Mouse (Mus musculus) CH12.LX (cell line): ENCODE data around the gene Slc35b3. TPM values are rescaled to one million over a fixed set of nuclear protein-coding genes. Genes with fewer than 3 reads are reported as not detected.

ENCODE experiments used
- DNase-seq: peaks from one replicate; pipeline ENCODE4 v3.0.0-alpha.2; 2013; ENCODE audit errors: extremely low read depth
- H3K27ac ChIP-seq: 2 replicates; pipeline ENCODE4 v1.5.1; 2012; ENCODE audit warnings: low read depth, mild to moderate bottlenecking, control low read depth, moderate library complexity; ENCODE audit not compliant: insufficient read depth
- H3K27me3 ChIP-seq: replicated peaks from 2 replicates; pipeline ENCODE3; 2012; ENCODE audit warnings: inconsistent platforms
- H3K36me3 ChIP-seq, 2 experiments: replicated peaks in 1 of 2; 2 replicates each; pipeline versions ENCODE3 to v1.6.1; 2012; ENCODE audit warnings: inconsistent platforms in 1 of 2, low read length in 1 of 2, mild to moderate bottlenecking in 1 of 2, mixed read lengths in 1 of 2, moderate library complexity in 1 of 2; ENCODE audit not compliant: control insufficient read depth in 1 of 2, insufficient read depth in 1 of 2
- H3K4me1 ChIP-seq, 2 experiments: 2 replicates each; pipeline ENCODE4 v1.6.1; 2012; ENCODE audit warnings: inconsistent platforms in 1 of 2, moderate library complexity in 1 of 2; ENCODE audit not compliant: insufficient read depth in 2 of 2, control insufficient read depth in 1 of 2
- H3K4me2 ChIP-seq: 2 replicates; pipeline ENCODE4 v1.6.1; 2012; ENCODE audit warnings: low read depth, mild to moderate bottlenecking, control low read depth; ENCODE audit not compliant: poor library complexity, insufficient read depth, severe bottlenecking
- H3K4me3 ChIP-seq, 3 experiments: fragments of 150-350 bp in 1 of 3; sonication (generic) in 1 of 3; replicated peaks in 1 of 3; 2 replicates each; pipeline versions ENCODE3 to v1.5.1; 2011 to 2012; ENCODE audit warnings: low read depth in 2 of 3, low read length in 2 of 3, mild to moderate bottlenecking in 2 of 3, moderate library complexity in 2 of 3, control low read depth in 1 of 3, improper control_type of control experiment in 1 of 3, inconsistent platforms in 1 of 3, mixed read lengths in 1 of 3; ENCODE audit not compliant: poor library complexity in 1 of 3
- H3K79me2 ChIP-seq: replicated peaks from 2 replicates; pipeline ENCODE4 v1.6.1; 2012; ENCODE audit warnings: mild to moderate bottlenecking, moderate library complexity; ENCODE audit not compliant: control insufficient read depth, poor library complexity, insufficient read depth, severe bottlenecking; ENCODE audit errors: extremely low read depth
- H3K9ac ChIP-seq: 2 replicates; pipeline ENCODE4 v1.6.1; 2012; ENCODE audit warnings: low read depth, mild to moderate bottlenecking, control low read depth, moderate library complexity; ENCODE audit not compliant: insufficient read depth
- H3K9me3 ChIP-seq: replicated peaks from 2 replicates; pipeline ENCODE3; 2012; ENCODE audit warnings: low read length, inconsistent platforms, mixed read lengths
- BHLHE40 ChIP-seq: IDR thresholded peaks from 2 replicates; pipeline ENCODE4 v1.6.1; 2011; ENCODE audit warnings: mild to moderate bottlenecking, low read depth, low read length, improper control_type of control experiment
- CTCF ChIP-seq, 2 experiments: IDR thresholded peaks in 1 of 2; conservative IDR thresholded peaks in 1 of 2; 2 replicates each; pipeline ENCODE4 v1.5.1; 2011 to 2012; ENCODE audit warnings: low read depth in 2 of 2, low read length in 2 of 2, improper control_type of control experiment in 1 of 2, inconsistent platforms in 1 of 2, mild to moderate bottlenecking in 1 of 2, moderate library complexity in 1 of 2
- E2F4 ChIP-seq: IDR thresholded peaks from 2 replicates; pipeline ENCODE4 v1.6.1; 2011; ENCODE audit warnings: low read depth, low read length, improper control_type of control experiment; ENCODE audit not compliant: insufficient replicate concordance
- ELF1 ChIP-seq: IDR thresholded peaks from 2 replicates; pipeline ENCODE4 v1.6.1; 2014; ENCODE audit warnings: low read depth, mild to moderate bottlenecking, inconsistent platforms, low read length, improper control_type of control experiment
- ETS1 ChIP-seq: conservative IDR thresholded peaks from 2 replicates; pipeline ENCODE4 v1.6.1; 2012; ENCODE audit warnings: low read depth, mild to moderate bottlenecking, inconsistent platforms, low read length, improper control_type of control experiment, moderate library complexity
- HCFC1 ChIP-seq: IDR thresholded peaks from 2 replicates; pipeline ENCODE4 v1.6.1; 2012; ENCODE audit warnings: low read depth, mild to moderate bottlenecking, inconsistent platforms, low read length, improper control_type of control experiment
- IRF4 ChIP-seq: IDR thresholded peaks from 2 replicates; pipeline ENCODE4 v1.6.1; 2014; ENCODE audit warnings: low read depth, mild to moderate bottlenecking, inconsistent platforms, low read length, improper control_type of control experiment
- JUN ChIP-seq: IDR thresholded peaks from 2 replicates; pipeline ENCODE4 v1.6.1; 2011; ENCODE audit warnings: low read depth, mild to moderate bottlenecking, low read length, improper control_type of control experiment, moderate library complexity; ENCODE audit not compliant: insufficient read depth
- JUND ChIP-seq: conservative IDR thresholded peaks from 2 replicates; pipeline ENCODE4 v1.6.1; 2011; ENCODE audit warnings: low read depth, low read length, improper control_type of control experiment
- MAFK ChIP-seq: IDR thresholded peaks from 2 replicates; pipeline ENCODE4 v1.6.1; 2011; ENCODE audit warnings: low read length, improper control_type of control experiment; ENCODE audit not compliant: insufficient replicate concordance
- MXI1 ChIP-seq: IDR thresholded peaks from 2 replicates; pipeline ENCODE4 v1.6.1; 2011; ENCODE audit warnings: mild to moderate bottlenecking, low read depth, low read length, improper control_type of control experiment
- MYC ChIP-seq: IDR thresholded peaks from 2 replicates; pipeline ENCODE4 v1.6.1; 2011; ENCODE audit warnings: low read depth, mild to moderate bottlenecking, improper control_type of control experiment, low read length
- PAX5 ChIP-seq: IDR thresholded peaks from 2 replicates; pipeline ENCODE4 v1.6.1; 2012; ENCODE audit warnings: low read length, inconsistent platforms, mixed read lengths
- RAD21 ChIP-seq: IDR thresholded peaks from 2 replicates; pipeline ENCODE4 v1.6.1; 2011; ENCODE audit warnings: low read depth, mild to moderate bottlenecking, low read length, improper control_type of control experiment, moderate library complexity
- SMC3 ChIP-seq: IDR thresholded peaks from 2 replicates; pipeline ENCODE4 v1.6.1; 2011; ENCODE audit warnings: low read depth, low read length, improper control_type of control experiment
- TBP ChIP-seq: conservative IDR thresholded peaks from 2 replicates; pipeline ENCODE4 v1.6.1; 2011; ENCODE audit warnings: low read depth, low read length, improper control_type of control experiment
- UBTF ChIP-seq: IDR thresholded peaks from 2 replicates; pipeline ENCODE4 v1.6.1; 2012; ENCODE audit warnings: low read depth, mild to moderate bottlenecking, inconsistent platforms, low read length, improper control_type of control experiment, moderate library complexity
- USF1 ChIP-seq: IDR thresholded peaks from 2 replicates; pipeline ENCODE4 v1.6.1; 2014; ENCODE audit warnings: low read depth, mild to moderate bottlenecking, inconsistent platforms, low read length, improper control_type of control experiment
- USF2 ChIP-seq: conservative IDR thresholded peaks from 2 replicates; pipeline ENCODE4 v1.6.1; 2011; ENCODE audit warnings: low read depth, low read length, improper control_type of control experiment
- ZC3H11A ChIP-seq: IDR thresholded peaks from 2 replicates; pipeline ENCODE4 v1.6.1; 2012; ENCODE audit warnings: low read depth, mild to moderate bottlenecking, inconsistent platforms, low read length, improper control_type of control experiment
- ZKSCAN1 ChIP-seq: IDR thresholded peaks from 2 replicates; pipeline ENCODE4 v1.6.1; 2012; ENCODE audit warnings: low read depth, inconsistent platforms, low read length, improper control_type of control experiment, borderline replicate concordance
- dilution Hi-C: fragments of 300-500 bp; cut with MboI; formaldehyde crosslinking; loops from 2 replicates; pipeline ENCODE4 v1.14.3; 2020; ENCODE audit warnings: low sequenced_read_pairs; ENCODE audit not compliant: extremely low pct_unique_long_range_greater_than_20kb, extremely low pct_ligation_motif_present
- in situ Hi-C: fragments of 300-500 bp; cut with MboI; formaldehyde crosslinking; loops from 3 replicates; pipeline ENCODE4 v1.14.3; 2019; ENCODE audit warnings: low sequenced_read_pairs, low pct_ligation_motif_present, low pct_unique_long_range_greater_than_20kb, mixed read lengths
- polyA plus RNA-seq: library from polyadenylated mRNA; unstranded; fragments of >175 nt; gene quantifications from 2 replicates; pipeline ENCODE4 v1.2.1, GENCODE M21; 2012; ENCODE audit warnings: low read depth; ENCODE audit not compliant: insufficient read length
- total RNA-seq, 2 experiments: library from RNA; depleted of rRNA; stranded (reverse); fragments of 300-350 nt in 1 of 2; fragments of >200 nt in 1 of 2; gene quantifications; 2 replicates each; pipeline ENCODE4 v1.2.3; 2012 to 2014

The Slc35b3 gene
- total and polyA plus RNA-seq, 3 experiments, result 21.6 to 32.4 (median 24.9) TPM

- Histone ChIP-seq H3K36me3 (no peaks in the 10 kb centered on the region), H3K79me2 (no peaks in the 10 kb centered on the region), H3K27me3 (no peaks in the 10 kb centered on the region), H3K4me2 (no peak overlapping the region)
- TF ChIP-seq ZC3H11A (no peak), E2F4 (no peak), MYC (no peak), USF1 (no peak), JUN (no peak), ELF1 (no peak), TBP (no peak)
- TF ChIP-seq, all 38 proteins: peak for 0
- H3K4me3 ChIP-seq, result no peak overlapping the region
- dilution Hi-C loops (no loop called here), in situ Hi-C loops (loop anchor here (25.0 kb wide), 2 partner anchors 137 to 1763 kb away; no protein-coding TSS in a partner anchor)
- no peak overlapping the region for H3K9ac ChIP-seq
- no peak for DNase-seq
- H3K4me1 ChIP-seq, result no peaks in the 10 kb centered on the region
- no peaks in the 10 kb centered on the region for H3K9me3 ChIP-seq
- H3K27ac ChIP-seq, result no peak overlapping the region
Observed at GRCm38 (mm10) chr13:38998958-38999357, 38.3 kb upstream of the Slc35b3 start.

- peak; percentile 22 for DNase-seq
Observed at GRCm38 (mm10) chr13:38992529-38992928, 31.9 kb upstream of the Slc35b3 start.

GRCm38 (mm10) chr13:38983751-38984150 lies 23.1 kb upstream of the Slc35b3 start:
- H3K9me3 ChIP-seq, result no peaks in the 10 kb centered on the region
- no peak overlapping the region for H3K4me3 ChIP-seq
- H3K36me3 ChIP-seq, result no peaks in the 10 kb centered on the region
- DNase-seq, result no peak
- in situ Hi-C loops (loop anchor here (25.0 kb wide), 2 partner anchors 121 to 1779 kb away; no protein-coding TSS in a partner anchor), dilution Hi-C loops (no loop called here)
- no peaks in the 10 kb centered on the region for H3K4me1 ChIP-seq
- H3K79me2 ChIP-seq, result no peaks in the 10 kb centered on the region
- H3K27me3 ChIP-seq, result no peaks in the 10 kb centered on the region
- no peak overlapping the region for H3K9ac ChIP-seq
- H3K4me2 ChIP-seq, result no peak overlapping the region
- H3K27ac ChIP-seq, result no peak overlapping the region
- TF ChIP-seq E2F4, result no peak
- TF ChIP-seq PAX5, result no peak

More at GRCm38 (mm10) chr13:38992529-38992928, 31.9 kb upstream of the Slc35b3 start:
- dilution Hi-C loops, result no loop called here
- H3K9me3 ChIP-seq, result no peaks in the 10 kb centered on the region
- no peaks in the 10 kb centered on the region for H3K79me2 ChIP-seq
- H3K4me1 ChIP-seq, result no peaks in the 10 kb centered on the region
- H3K36me3 ChIP-seq, result no peaks in the 10 kb centered on the region
- H3K27ac ChIP-seq, result no peak overlapping the region
- H3K27me3 ChIP-seq, result no peaks in the 10 kb centered on the region
- H3K4me3 ChIP-seq, result no peak overlapping the region
- TF ChIP-seq ZC3H11A (no peak), CTCF (conservative IDR thresholded peaks at IDR 0.05 in 1 of 2, IDR thresholded peaks at IDR 0.05 in 1 of 2; ENCODE audit: low read depth in 2 of 2, low read length in 2 of 2) (peak; percentile 20 to 70; a peak in 3 of 4 replicates), ETS1 (no peak), IRF4 (no peak), USF2 (no peak), HCFC1 (no peak), MAFK (no peak), RAD21 (peak; percentile 77), JUND (no peak), UBTF (no peak), SMC3 (peak; percentile 68), MXI1 (no peak), BHLHE40 (no peak), ZKSCAN1 (no peak)
- no peak overlapping the region for H3K4me2 ChIP-seq
- in situ Hi-C loops, result loop anchor here (25.0 kb wide), 2 partner anchors 130 to 1770 kb away; no protein-coding TSS in a partner anchor
- no peak overlapping the region for H3K9ac ChIP-seq
